Mouse (Mus musculus): Measurements from ENCODE around the gene Dop1a. TPM values are rescaled to one million over a fixed set of nuclear protein-coding genes. Genes with fewer than 3 reads are reported as not detected.
A peak's percentile ranks its signal among the peaks of the same experiment; 100 is the strongest.

The Dop1a gene
- polyA plus RNA-seq, 1 experiment from 2014 or later, result 10.0 TPM

DNA sequence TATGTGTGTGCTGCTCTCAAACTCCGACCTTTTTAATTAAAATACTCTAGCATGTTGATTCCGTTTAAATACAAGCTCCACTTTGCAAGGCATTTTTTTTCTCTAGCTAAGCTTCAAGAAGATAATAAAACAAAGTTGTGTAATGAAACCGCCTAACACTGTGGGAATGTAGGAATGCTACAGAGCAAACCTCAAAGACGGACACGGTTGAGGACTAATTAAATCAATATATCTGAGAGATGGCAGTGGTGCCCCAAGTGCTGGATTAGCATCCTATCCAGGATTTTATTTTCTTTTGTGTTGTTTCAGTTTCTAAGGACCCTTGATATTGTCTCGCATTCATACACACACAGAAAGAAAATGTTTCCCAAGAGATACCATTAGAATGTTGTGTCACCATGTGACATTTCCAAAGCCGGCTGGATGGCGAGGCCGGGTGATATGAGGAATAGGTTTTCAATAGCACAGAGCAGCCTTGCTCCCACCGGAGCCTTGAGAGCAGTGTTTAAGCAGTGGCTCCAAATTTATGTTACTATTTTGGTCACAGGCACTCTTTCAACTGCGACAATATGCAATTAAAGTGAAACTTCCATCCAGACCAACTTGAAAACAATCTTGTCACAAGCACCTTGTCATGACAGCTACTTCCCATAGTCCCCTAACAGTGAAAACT is 28.5 kb upstream of the Dop1a start:
- no peak for TF ChIP-seq CTCF (IDR thresholded peaks at IDR 0.05; ENCODE audit: low read depth)
- ATAC-seq, result no peak
- H3K27ac ChIP-seq (ENCODE audit: low read depth, low read length), result no peak overlapping the region
- no peaks in the 10 kb centered on the region for H3K27me3 ChIP-seq (replicated peaks; ENCODE audit: control insufficient read depth, insufficient read depth, low read length)
- no peak overlapping the region for H3K4me3 ChIP-seq (ENCODE audit: low read depth, low read length)
- H3K9ac ChIP-seq (ENCODE audit: low read depth, low read length), result no peak overlapping the region
- no peaks in the 10 kb centered on the region for H3K4me1 ChIP-seq (replicated peaks; ENCODE audit: control insufficient read depth, insufficient read depth, low read length)
- 72% methylated on average over 11 of the region's 11 CpGs for WGBS
- no peaks in the 10 kb centered on the region for H3K9me3 ChIP-seq (ENCODE audit: control insufficient read depth)
- H3K4me2 ChIP-seq (replicated peaks; ENCODE audit: low read depth), result no peak overlapping the region
- no peaks in the 10 kb centered on the region for H3K36me3 ChIP-seq (ENCODE audit: control insufficient read depth, insufficient read depth)

DNA sequence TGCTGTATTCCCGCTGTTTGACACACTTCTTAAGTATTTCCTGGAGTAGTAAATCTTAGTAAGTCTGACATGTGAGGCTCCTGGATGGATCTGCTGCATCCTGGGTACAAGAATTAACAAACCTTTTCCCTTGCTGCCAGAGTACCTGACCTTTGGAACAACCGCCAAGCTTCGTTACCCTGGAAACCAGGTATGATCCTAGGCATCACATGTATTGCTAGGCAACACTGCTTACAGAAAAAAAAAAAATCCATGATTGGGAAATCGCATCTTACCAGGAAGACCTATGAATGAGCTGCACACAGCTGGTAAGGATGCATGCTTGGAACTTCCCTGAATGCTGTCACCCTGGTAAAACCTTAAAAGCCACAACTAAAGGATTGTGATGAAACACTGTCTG is 24.7 kb upstream of the Dop1a start:
- no peak overlapping the region for H3K9ac ChIP-seq (ENCODE audit: low read depth, low read length)
- H3K27me3 ChIP-seq (replicated peaks; ENCODE audit: control insufficient read depth, insufficient read depth, low read length), result no peaks in the 10 kb centered on the region
- H3K27ac ChIP-seq (ENCODE audit: low read depth, low read length), result no peak overlapping the region
- H3K9me3 ChIP-seq (ENCODE audit: control insufficient read depth), result no peaks in the 10 kb centered on the region
- H3K4me1 ChIP-seq (replicated peaks; ENCODE audit: control insufficient read depth, insufficient read depth, low read length), result no peaks in the 10 kb centered on the region
- H3K4me3 ChIP-seq (ENCODE audit: low read depth, low read length), result no peak overlapping the region
- no peak for TF ChIP-seq CTCF (IDR thresholded peaks at IDR 0.05; ENCODE audit: low read depth)
- no peak overlapping the region for H3K4me2 ChIP-seq (replicated peaks; ENCODE audit: low read depth)
- ATAC-seq, result peak; percentile 89
- no peaks in the 10 kb centered on the region for H3K36me3 ChIP-seq (ENCODE audit: control insufficient read depth, insufficient read depth)
- 38% methylated on average over 4 of the region's 4 CpGs for WGBS

DNA sequence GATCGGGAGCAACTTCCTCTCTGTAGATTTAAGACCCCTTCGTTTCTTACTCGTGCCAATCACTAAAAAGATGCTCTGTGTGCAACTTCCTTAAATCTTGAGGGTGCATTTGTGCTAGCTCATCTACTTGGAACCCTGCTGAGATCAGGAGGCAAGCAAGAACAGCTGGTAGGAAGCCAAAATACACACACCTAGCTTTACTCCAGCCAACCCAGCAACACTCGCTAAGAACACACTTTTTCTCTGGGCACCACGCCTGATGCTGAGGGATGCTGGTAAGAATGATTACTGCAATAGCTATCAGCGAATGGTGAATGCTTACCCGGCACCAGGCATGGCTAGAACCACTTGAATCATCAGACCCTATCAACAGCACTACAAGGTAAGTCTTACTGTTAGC is 20.1 kb upstream of the Dop1a start:
- Histone ChIP-seq H3K9me3 (ENCODE audit: control insufficient read depth) (no peaks in the 10 kb centered on the region), H3K27ac (ENCODE audit: low read depth, low read length) (no peak overlapping the region), H3K9ac (ENCODE audit: low read depth, low read length) (no peak overlapping the region), H3K4me1 (replicated peaks; ENCODE audit: control insufficient read depth, insufficient read depth, low read length) (no peaks in the 10 kb centered on the region), H3K36me3 (ENCODE audit: control insufficient read depth, insufficient read depth) (no peaks in the 10 kb centered on the region), H3K4me2 (replicated peaks; ENCODE audit: low read depth) (no peak overlapping the region), H3K27me3 (replicated peaks; ENCODE audit: control insufficient read depth, insufficient read depth, low read length) (no peaks in the 10 kb centered on the region), H3K4me3 (ENCODE audit: low read depth, low read length) (no peak overlapping the region)
- no peak for TF ChIP-seq CTCF (IDR thresholded peaks at IDR 0.05; ENCODE audit: low read depth)
- ATAC-seq, result no peak
- 92% methylated on average over 7 of the region's 7 CpGs for WGBS

DNA sequence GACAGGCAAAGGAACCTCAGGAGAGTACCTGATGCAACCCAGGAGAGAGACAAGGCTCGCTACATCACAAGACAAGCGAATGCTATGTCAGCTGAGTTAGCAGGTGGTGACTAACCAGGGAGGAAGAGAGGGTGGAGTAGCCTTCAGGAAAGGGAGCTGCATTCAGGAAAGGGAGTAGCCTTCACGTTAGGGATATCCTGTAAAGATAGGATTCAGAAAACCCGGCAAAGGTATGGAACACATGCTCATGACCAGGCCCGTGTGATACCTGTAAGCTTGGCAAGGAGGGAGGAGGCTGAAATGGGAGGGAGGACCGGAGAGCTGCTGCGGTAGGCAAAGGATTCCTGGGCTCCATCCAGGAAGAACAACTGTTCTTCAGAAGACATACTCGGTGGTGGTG is 19.5 kb upstream of the Dop1a start:
- no peak for TF ChIP-seq CTCF (IDR thresholded peaks at IDR 0.05; ENCODE audit: low read depth)
- ATAC-seq, result no peak
- no peak overlapping the region for H3K4me3 ChIP-seq (ENCODE audit: low read depth, low read length)
- H3K27me3 ChIP-seq (replicated peaks; ENCODE audit: control insufficient read depth, insufficient read depth, low read length), result no peaks in the 10 kb centered on the region
- no peak overlapping the region for H3K27ac ChIP-seq (ENCODE audit: low read depth, low read length)
- no peak overlapping the region for H3K9ac ChIP-seq (ENCODE audit: low read depth, low read length)
- H3K9me3 ChIP-seq (ENCODE audit: control insufficient read depth), result no peaks in the 10 kb centered on the region
- no peaks in the 10 kb centered on the region for H3K36me3 ChIP-seq (ENCODE audit: control insufficient read depth, insufficient read depth)
- WGBS, result 86% methylated on average over 8 of the region's 8 CpGs
- H3K4me1 ChIP-seq (replicated peaks; ENCODE audit: control insufficient read depth, insufficient read depth, low read length), result no peaks in the 10 kb centered on the region
- H3K4me2 ChIP-seq (replicated peaks; ENCODE audit: low read depth), result no peak overlapping the region

- H3K27ac ChIP-seq (ENCODE audit: low read depth, low read length), result no peak overlapping the region
- no peak for ATAC-seq
- no peaks in the 10 kb centered on the region for H3K9me3 ChIP-seq (ENCODE audit: control insufficient read depth)
- H3K36me3 ChIP-seq (ENCODE audit: control insufficient read depth, insufficient read depth), result no peaks in the 10 kb centered on the region
- no peak overlapping the region for H3K4me3 ChIP-seq (ENCODE audit: low read depth, low read length)
- TF ChIP-seq CTCF (IDR thresholded peaks at IDR 0.05; ENCODE audit: low read depth), result peak; percentile 97
- no peaks in the 10 kb centered on the region for H3K27me3 ChIP-seq (replicated peaks; ENCODE audit: control insufficient read depth, insufficient read depth, low read length)
- no peak overlapping the region for H3K9ac ChIP-seq (ENCODE audit: low read depth, low read length)
- 4% methylated on average over 11 of the region's 11 CpGs for WGBS
- no peaks in the 10 kb centered on the region for H3K4me1 ChIP-seq (replicated peaks; ENCODE audit: control insufficient read depth, insufficient read depth, low read length)
- H3K4me2 ChIP-seq (replicated peaks; ENCODE audit: low read depth), result no peak overlapping the region
Observed at GRCm38 (mm10) chr9:86449581-86449980, 17.4 kb upstream of the Dop1a start.

DNA sequence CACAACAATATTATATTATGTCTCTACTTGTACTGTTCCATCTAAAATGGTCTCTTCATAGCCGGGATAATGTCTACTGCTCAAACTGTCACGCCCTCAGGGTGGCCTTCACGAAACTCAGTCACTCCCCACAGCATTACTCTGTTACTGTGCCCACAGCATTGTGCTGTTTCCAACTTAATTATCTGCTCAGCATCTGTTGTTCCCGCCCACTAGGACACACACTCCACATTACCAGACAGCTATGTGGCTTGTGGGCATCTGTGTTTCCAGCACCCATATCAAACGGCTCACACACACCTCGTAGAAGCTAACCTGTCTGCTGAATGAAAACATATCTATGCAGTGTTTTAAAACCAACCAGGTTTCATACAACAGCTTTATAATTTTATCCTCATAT is 15.9 kb upstream of the Dop1a start:
- Histone ChIP-seq H3K9me3 (ENCODE audit: control insufficient read depth) (no peaks in the 10 kb centered on the region), H3K9ac (ENCODE audit: low read depth, low read length) (no peak overlapping the region), H3K4me3 (ENCODE audit: low read depth, low read length) (no peak overlapping the region), H3K27ac (ENCODE audit: low read depth, low read length) (no peak overlapping the region), H3K4me1 (replicated peaks; ENCODE audit: control insufficient read depth, insufficient read depth, low read length) (no peaks in the 10 kb centered on the region), H3K4me2 (replicated peaks; ENCODE audit: low read depth) (no peak overlapping the region), H3K36me3 (ENCODE audit: control insufficient read depth, insufficient read depth) (no peaks in the 10 kb centered on the region), H3K27me3 (replicated peaks; ENCODE audit: control insufficient read depth, insufficient read depth, low read length) (no peaks in the 10 kb centered on the region)
- no peak for TF ChIP-seq CTCF (IDR thresholded peaks at IDR 0.05; ENCODE audit: low read depth)
- ATAC-seq, result no peak
- 58% methylated on average over 6 of the region's 6 CpGs for WGBS

Measured in intestine, postnatal 0 days (tissue).